Mouse (Mus musculus): ENCODE results near the gene Tymp.

Gene Tymp

DNA sequence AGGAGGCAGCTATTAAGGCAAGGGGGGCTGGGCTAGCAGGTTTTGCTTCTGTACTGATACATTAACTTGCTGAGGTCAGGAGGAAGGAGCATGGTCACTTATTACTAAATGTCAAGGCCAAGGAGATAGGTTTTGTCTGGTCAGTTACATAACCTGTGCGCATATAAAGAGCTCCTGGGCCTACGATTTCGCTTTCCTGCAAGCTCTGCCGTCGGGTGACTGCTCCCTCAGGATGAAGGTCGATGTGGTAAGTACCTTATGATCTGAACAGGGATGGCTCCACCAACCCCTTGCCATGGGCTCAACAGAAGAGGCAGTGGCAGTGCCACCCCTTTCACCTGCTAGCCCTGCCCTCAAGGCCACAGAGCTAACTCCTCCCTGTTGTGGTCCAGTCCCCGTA, 42.6 kb downstream of the Tymp start, which contains the start of gene Miox:
Miox (plus strand) TSS at position 128 of the 400 bp plus-strand sequence.
- DNase-seq (ENCODE audit: low read depth, low spot score): no peak

GRCm38 (mm10) chr15:89326441-89326840, 50.4 kb downstream of the Tymp start:
- DNase-seq (ENCODE audit: low read depth, low spot score): no peak

DNA sequence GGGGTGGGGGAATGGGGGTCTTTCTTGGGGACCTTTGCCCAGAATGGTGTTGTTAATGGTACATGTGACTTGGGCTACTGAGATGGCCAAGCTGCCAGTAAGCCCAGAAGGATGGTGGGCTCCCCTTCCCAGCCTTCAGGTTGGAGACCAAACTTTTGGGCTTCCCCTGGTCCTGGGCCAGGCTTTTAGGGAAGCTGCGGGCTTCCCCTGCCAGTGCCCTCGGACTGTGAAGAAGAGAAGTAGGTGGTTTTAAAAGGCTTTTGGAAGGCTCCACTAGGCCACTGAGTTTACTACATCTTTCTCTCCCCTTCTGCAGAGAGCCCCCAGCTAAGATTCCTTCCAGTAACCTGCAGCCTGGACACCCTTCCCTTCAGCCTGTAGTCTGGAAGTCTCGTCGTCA, 53.2 kb downstream of the Tymp start:
- DNase-seq (ENCODE audit: low read depth, low spot score): no peak

DNA sequence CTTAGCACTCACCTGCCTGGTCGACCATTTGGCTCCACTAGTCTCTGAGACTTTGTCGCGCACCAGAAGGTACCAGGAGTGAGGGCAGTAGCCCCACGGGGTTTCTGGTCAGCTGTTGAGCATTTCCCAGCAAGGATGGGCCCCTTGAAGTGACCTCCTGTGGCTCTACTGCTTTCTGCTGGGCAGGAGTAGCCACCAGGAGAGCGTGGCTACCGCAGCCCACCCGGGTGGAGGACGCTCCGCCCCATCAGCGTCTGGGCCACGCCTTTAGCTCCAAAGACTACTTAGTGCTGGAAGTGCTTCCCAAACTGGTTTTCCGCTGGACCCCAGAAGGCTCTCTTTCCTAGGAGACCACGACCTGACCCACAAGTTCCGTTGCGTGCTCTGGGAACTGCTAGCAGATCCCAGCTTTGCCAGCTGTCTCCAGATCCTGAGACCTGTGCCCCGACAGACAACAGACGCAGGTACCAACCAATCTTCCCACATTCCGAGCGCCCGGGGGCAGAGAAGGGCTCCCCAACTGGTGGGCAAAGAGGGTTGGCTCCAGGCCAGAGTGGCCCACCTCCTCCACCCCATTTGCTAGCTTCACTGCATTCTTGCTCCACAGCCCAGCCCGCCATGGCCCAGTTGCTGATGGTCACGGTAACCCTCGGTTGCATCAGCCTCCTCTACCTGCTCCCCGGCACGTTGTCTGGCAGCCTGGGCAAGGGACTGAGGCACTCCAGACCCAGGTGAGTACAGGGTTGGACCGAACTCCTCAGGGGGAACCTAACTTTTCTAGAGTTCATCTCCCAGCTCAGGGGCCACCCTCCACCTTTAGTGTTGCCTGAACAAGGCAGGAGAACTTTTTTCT, 53.9 kb downstream of the Tymp start, which contains the start of gene Adm2:
Adm2 (plus strand) TSS at position 51 of the 853 bp plus-strand sequence.
- no peak for DNase-seq (ENCODE audit: low read depth, low spot score)
